Mouse (Mus musculus) cerebellum, adult 8-10 months (tissue): ENCODE data around the gene Rwdd2a.
"Not testable (repeated sequence)": the region's sequence is repeated elsewhere in the genome, so short reads cannot be mapped to it uniquely, and the experiment has no call there.

Experiments
- DNase-seq: peaks from one replicate; pipeline ENCODE4 v3.0.0; 2022

The Rwdd2a gene

GRCm38 (mm10) chr9:86592676-86593668, 21.2 kb downstream of the Rwdd2a start:
- no peak for DNase-seq

- DNase-seq, result not testable (repeated sequence)
Measured at GRCm38 (mm10) chr9:86594357-86594767, 22.6 kb downstream of the Rwdd2a start.

GRCm38 (mm10) chr9:86596983-86597382, 25.2 kb downstream of the Rwdd2a start:
- not testable (repeated sequence) for DNase-seq

GRCm38 (mm10) chr9:86599723-86600303, 28.0 kb downstream of the Rwdd2a start:
- DNase-seq, result no peak

GRCm38 (mm10) chr9:86605776-86606175, 34.0 kb downstream of the Rwdd2a start:
- no peak for DNase-seq

GRCm38 (mm10) chr9:86612091-86612490, 40.3 kb downstream of the Rwdd2a start:
- no peak for DNase-seq

GRCm38 (mm10) chr9:86615765-86616164, 44.0 kb downstream of the Rwdd2a start:
- no peak for DNase-seq

- no peak for DNase-seq
Measured at GRCm38 (mm10) chr9:86617837-86618492, 46.2 kb downstream of the Rwdd2a start.

GRCm38 (mm10) chr9:86619341-86620139, 47.7 kb downstream of the Rwdd2a start:
- no peak for DNase-seq

GRCm38 (mm10) chr9:86622062-86622461, 50.3 kb downstream of the Rwdd2a start:
- no peak for DNase-seq

GRCm38 (mm10) chr9:86624039-86624438, 52.2 kb downstream of the Rwdd2a start:
- no peak for DNase-seq
